Mouse (Mus musculus) neural tube, postnatal 0 days (tissue): ENCODE measurements around the gene Nupl2. TPM values are rescaled to one million over a fixed set of nuclear protein-coding genes. Genes with fewer than 3 reads are reported as not detected.

ENCODE experiments used
- polyA plus RNA-seq: library from polyadenylated mRNA; unstranded; fragments of >200 nt; fragmentation: Nextera tagmentation; extraction: Ambion mirVana; gene quantifications from 2 replicates; pipeline ENCODE4 v1.2.1, GENCODE M21; 2015

Gene Nupl2
- 10.0 and 10.4 TPM in 2 replicates for polyA plus RNA-seq

GRCm38 (mm10) chr5:24164789-24165445, at the start of gene Nupl2:
Gene Nupl2 (plus strand): TSS chr5:24164963.

Other genes with a start within 250 kb of the Nupl2 start
- 14.0 and 15.0 TPM in 2 replicates for gene Fam126a, start 134.3 kb upstream of the Nupl2 start, polyA plus RNA-seq
- gene Klhl7, start 64.4 kb upstream of the Nupl2 start, polyA plus RNA-seq: 95.6 and 99.0 TPM in 2 replicates
- 17.4 TPM in 2 replicates for gene Kcnh2, start 186.6 kb downstream of the Nupl2 start, polyA plus RNA-seq
- gene Nos3, start 199.8 kb downstream of the Nupl2 start, polyA plus RNA-seq: 7.6 and 9.1 TPM in 2 replicates
- 7.9 and 8.3 TPM in 2 replicates for gene Atg9b, start 227.2 kb downstream of the Nupl2 start, polyA plus RNA-seq
- 42.9 and 49.7 TPM in 2 replicates for gene Abcb8, start 228.7 kb downstream of the Nupl2 start, polyA plus RNA-seq
- gene Asic3, start 248.4 kb downstream of the Nupl2 start, polyA plus RNA-seq: 0.39 and 1.7 TPM in 2 replicates